Mouse (Mus musculus): ENCODE measurements around the gene Clec10a. TPM values are rescaled to one million over a fixed set of nuclear protein-coding genes. Genes with fewer than 3 reads are reported as not detected.

Gene Clec10a
- total RNA-seq, 2 experiments from 2014 or later = 3.3 to 5.3 TPM

- DNase-seq (ENCODE audit: low spot score in 2 of 2) = peak; percentile 74 to 79
- intact Hi-C loops (cut with DNase I) = loop anchor here (5.0 kb wide), 2 partner anchors 156 to 281 kb away; no protein-coding TSS in a partner anchor
Observed at GRCm38 (mm10) chr11:70212896-70213295, 56.9 kb downstream of the Clec10a start.

DNA sequence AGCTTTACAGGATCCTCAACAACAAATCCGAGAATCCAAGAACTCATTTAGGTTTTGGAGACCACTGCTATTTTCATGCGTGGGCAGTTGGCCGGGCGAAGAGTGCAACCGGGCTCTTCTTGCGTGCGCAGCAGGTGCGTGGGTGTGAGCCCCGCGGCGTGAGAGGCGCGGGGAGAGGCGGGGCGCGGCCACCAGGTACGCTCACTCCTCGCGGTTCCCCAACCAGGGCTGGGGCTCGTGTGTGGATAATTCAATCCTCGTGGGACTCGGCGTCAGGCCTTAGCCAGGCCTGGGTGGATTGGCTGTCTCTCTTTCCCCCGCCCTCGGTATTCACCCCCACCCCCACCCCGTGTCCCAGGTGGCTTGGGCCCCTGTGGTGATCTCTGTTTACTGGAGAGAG lies 57.7 kb downstream of the Clec10a start:
- peak in 1 of 2 experiments; percentile 70 for DNase-seq (ENCODE audit: low spot score in 2 of 2)
- intact Hi-C loops (cut with DNase I) = loop anchor here (5.0 kb wide), 2 partner anchors 156 to 281 kb away; no protein-coding TSS in a partner anchor

DNA sequence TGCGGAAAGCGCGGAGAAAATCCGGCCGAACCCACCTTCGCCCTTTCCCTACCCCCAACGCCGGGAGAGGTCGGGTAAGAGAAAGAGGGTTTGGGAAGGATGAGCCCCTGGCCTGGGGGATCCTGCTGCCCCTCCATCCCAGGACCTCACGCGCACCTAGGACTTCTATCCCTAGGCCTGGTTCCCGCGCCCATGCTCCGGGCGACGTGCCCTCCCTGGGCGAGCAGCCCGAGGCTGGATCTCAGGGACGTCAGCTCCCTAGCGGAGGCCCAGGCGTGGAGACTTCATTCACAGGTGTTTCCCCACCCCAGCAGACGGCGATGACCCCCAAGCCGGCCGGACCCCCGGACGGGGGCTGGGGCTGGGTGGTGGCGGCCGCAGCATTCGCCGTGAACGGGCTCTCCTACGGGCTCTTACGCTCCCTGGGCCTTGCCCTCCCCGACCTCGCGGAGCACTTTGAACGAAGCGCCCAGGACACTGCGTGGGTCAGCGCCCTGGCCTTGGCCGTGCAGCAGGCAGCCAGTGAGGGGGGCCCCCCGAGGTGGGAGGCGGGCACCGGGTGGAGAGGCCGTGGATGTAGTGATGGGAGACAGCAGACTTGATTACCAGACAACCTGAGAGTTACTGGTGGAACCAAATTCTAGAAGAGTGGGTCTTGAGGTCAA lies 58.3 kb downstream of the Clec10a start:
- intact Hi-C loops (cut with DNase I) = loop anchor here (5.0 kb wide), 2 partner anchors 157 to 282 kb away; no protein-coding TSS in a partner anchor

GRCm38 (mm10) chr11:70214856-70215209 lies 58.8 kb downstream of the Clec10a start:
- intact Hi-C loops (cut with DNase I) = loop anchor here (5.0 kb wide), 2 partner anchors 158 to 283 kb away; no protein-coding TSS in a partner anchor
- DNase-seq (ENCODE audit: low spot score in 2 of 2) = no peak

More for the DNA sequence above, 58.3 kb downstream of the Clec10a start:
- no peak for DNase-seq (ENCODE audit: low spot score in 2 of 2)

DNA sequence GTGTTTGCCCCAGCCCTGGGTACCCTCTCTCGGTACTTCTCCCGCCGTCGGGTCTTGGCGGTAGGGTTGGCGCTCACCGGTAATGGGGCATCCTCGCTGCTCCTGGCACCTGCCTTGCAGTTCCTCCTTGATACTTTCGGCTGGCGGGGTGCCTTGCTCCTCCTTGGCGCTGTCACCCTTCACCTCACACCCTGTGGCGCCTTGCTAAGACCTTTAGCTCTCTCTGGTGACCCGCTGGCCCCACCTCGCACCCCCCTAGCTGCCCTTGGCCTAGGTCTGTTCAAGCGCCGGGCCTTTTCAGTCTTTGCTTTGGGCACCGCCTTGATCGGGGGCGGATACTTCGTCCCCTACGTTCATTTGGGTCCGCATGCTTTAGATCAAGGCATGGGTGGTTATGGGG lies 59.3 kb downstream of the Clec10a start:
- DNase-seq (ENCODE audit: low spot score in 2 of 2) = no peak
- intact Hi-C loops (cut with DNase I) = no loop called here

GRCm38 (mm10) chr11:70216103-70216502 lies 60.1 kb downstream of the Clec10a start:
- no peak for DNase-seq (ENCODE audit: low spot score in 2 of 2)
- intact Hi-C loops (cut with DNase I) = no loop called here

DNA sequence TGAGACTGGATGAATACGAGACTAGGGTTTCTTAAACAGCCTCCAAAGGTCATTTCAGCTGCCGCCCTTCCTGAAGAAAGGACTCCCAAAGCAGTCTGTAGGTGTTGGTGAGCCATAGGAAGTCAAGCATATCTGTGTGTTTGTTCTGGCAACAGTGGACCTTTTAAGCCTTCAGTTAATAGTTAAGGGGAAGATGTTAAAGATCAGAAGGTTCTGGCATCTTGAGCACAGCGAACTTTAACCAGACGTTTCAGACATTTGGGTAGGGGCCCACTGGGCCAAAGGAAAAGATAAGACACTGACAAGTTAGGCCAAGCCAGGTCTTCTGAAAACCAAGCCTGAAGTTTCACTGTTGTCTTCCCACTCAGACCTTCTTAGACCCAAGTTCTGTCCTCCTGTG lies 62.0 kb downstream of the Clec10a start:
- no peak for DNase-seq (ENCODE audit: low spot score in 2 of 2)
- intact Hi-C loops (cut with DNase I) = no loop called here

DNA sequence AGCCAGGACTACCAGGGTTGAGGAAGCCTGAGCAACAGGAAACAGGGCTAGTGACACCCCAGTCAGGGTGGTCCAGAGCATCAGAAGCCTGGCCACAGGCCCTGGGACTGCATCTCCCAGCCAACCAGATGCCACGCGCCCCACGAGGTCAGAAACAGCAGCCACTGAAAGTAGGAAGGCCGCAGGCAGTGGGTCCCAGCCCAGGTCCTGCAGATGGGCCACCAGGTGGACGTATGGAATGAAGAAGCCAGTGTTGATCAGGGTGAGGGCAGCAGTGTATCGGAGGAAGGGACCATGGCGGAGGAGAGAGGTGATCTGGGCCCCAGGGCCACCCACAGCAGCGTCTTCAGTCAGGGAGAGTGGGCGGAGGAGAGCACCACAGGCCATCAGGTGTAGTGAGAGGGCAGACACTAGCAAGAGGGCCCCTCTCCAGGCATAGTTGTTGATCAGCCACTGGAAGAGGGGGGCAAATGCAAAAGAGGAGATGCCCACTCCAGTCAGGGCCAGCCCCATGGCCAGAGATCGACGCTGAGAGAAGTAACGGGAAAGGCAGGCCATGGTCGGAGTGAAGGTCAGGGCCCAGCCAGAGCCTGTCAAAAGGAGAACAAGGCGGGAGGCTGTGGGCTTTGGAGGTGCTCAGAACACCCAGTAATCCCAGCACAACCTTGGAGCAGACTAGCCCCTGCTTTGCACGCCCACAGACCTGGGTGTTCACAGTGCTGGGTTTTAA lies 62.9 kb downstream of the Clec10a start:
- no peak for DNase-seq (ENCODE audit: low spot score in 2 of 2)
- intact Hi-C loops (cut with DNase I) = no loop called here

- intact Hi-C loops (cut with DNase I) = no loop called here
- DNase-seq (ENCODE audit: low spot score in 2 of 2) = no peak
Observed at GRCm38 (mm10) chr11:70219873-70220272, 63.9 kb downstream of the Clec10a start.

- DNase-seq (ENCODE audit: low spot score in 2 of 2) = no peak
- intact Hi-C loops (cut with DNase I) = no loop called here
Observed at GRCm38 (mm10) chr11:70220323-70220722, 64.3 kb downstream of the Clec10a start.

Other genes with a start within 250 kb of the Clec10a start
- gene Gps2, start 242.3 kb upstream of the Clec10a start, total RNA-seq (2021) = 10 to 100 TPM; 24.9 to 26.0 TPM
- gene Eif5a, start 234.2 kb upstream of the Clec10a start, total RNA-seq (2021) = 100 to 1,000 TPM; 468 to 473 TPM
- 10 to 100 TPM in 1 of 2 experiments, 1 to 10 TPM in 1; 8.4 to 11.3 TPM for gene Ybx2, start 220.4 kb upstream of the Clec10a start, total RNA-seq (2021)
- 1 to 10 TPM; 1.9 to 2.4 TPM for gene Slc2a4, start 208.0 kb upstream of the Clec10a start, total RNA-seq (2021)
- gene Cldn7, start 191.4 kb upstream of the Clec10a start, total RNA-seq (2021) = not detected
- gene Ctdnep1, start 175.0 kb upstream of the Clec10a start, total RNA-seq (2021) = 100 to 1,000 TPM; 115 TPM
- 100 to 1,000 TPM; 103 to 107 TPM for gene Elp5, start 173.7 kb upstream of the Clec10a start, total RNA-seq (2021)
- gene Gabarap, start 165.1 kb upstream of the Clec10a start, total RNA-seq (2021) = 100 to 1,000 TPM; 213 to 217 TPM
- 10 to 100 TPM; 39.2 to 40.2 TPM for gene Phf23, start 160.4 kb upstream of the Clec10a start, total RNA-seq (2021)
- gene Dvl2, start 155.6 kb upstream of the Clec10a start, total RNA-seq (2021) = 10 to 100 TPM; 27.3 to 30.0 TPM
- gene Acadvl, start 140.8 kb upstream of the Clec10a start, total RNA-seq (2021) = 10 to 100 TPM; 50.7 to 53.6 TPM
- 1,000 to 10,000 TPM in 1 of 2 experiments, 100 to 1,000 TPM in 1; 1,000 to 1,075 TPM for gene Dlg4, start 139.3 kb upstream of the Clec10a start, total RNA-seq (2021)
- gene Asgr1, start 102.1 kb upstream of the Clec10a start, total RNA-seq (2021) = 1 to 10 TPM; 1.9 to 2.4 TPM
- gene Asgr2, start 63.6 kb upstream of the Clec10a start, total RNA-seq (2021) = not detected
- under 1 TPM; 0.51 to 0.61 TPM for gene Mgl2, start 25.9 kb upstream of the Clec10a start, total RNA-seq (2021)
- gene Slc16a11, start 56.6 kb downstream of the Clec10a start, total RNA-seq (2021) = 10 to 100 TPM; 27.2 to 36.8 TPM
- 10 to 100 TPM in 1 of 2 experiments, 1 to 10 TPM in 1; 8.3 to 10.4 TPM for gene Slc16a13, start 64.9 kb downstream of the Clec10a start, total RNA-seq (2021)
- gene Bcl6b, start 73.6 kb downstream of the Clec10a start, total RNA-seq (2021) = 1 to 10 TPM; 5.1 to 5.3 TPM
- gene 0610010K14Rik, start 81.7 kb downstream of the Clec10a start, total RNA-seq (2021) = 10 to 100 TPM; 41.3 to 54.2 TPM
- 1 to 10 TPM; 5.9 to 7.3 TPM for gene Gm21988, start 83.6 kb downstream of the Clec10a start, total RNA-seq (2021)
- 100 to 1,000 TPM; 291 TPM for gene Rnasek, start 83.6 kb downstream of the Clec10a start, total RNA-seq (2021)
- under 1 TPM in 1 of 2 experiments, not detected in 1; 0.13 TPM for gene Alox12, start 99.2 kb downstream of the Clec10a start, total RNA-seq (2021)
- under 1 TPM; 0.35 to 0.76 TPM for gene Alox12e, start 166.4 kb downstream of the Clec10a start, total RNA-seq (2021)
- gene Alox15, start 195.8 kb downstream of the Clec10a start, total RNA-seq (2021) = not detected

All from left cerebral cortex, postnatal 14 days (tissue).